ENCODE assay signal across 24 mouse cellular contexts in genomic region chr11:83572834-83573233, GRCm38 (mm10). TPM values are rescaled to one million over a fixed set of nuclear protein-coding genes. Genes with fewer than 3 reads are reported as not detected.
DNase-seq lines count a peak whose midpoint lies in the region; ATAC-seq and TF ChIP-seq lines count a peak whose summit lies in the region.
"Had no signal": no experiment of that assay in that cellular context is flagged by ENCODE, and none has a peak within 500 bp of the region (broad histone marks: within the 10 kb centered on the region; RNA-seq: fewer than 3 reads in every experiment).

No protein-coding gene starts in this region.

- no peak overlapping the region for H3K4me3 ChIP-seq in limb, embryonic 11.5 days (ENCODE audit: low read depth, low read length)
- no peak overlapping the region for H3K4me3 ChIP-seq in limb, embryonic 10.5 days
- H3K4me3 ChIP-seq in bone marrow, adult 2 months (replicated peaks; ENCODE audit: control insufficient read depth, low read depth, low read length), result no peak overlapping the region
- no peak overlapping the region for H3K4me3 ChIP-seq in intestine, postnatal 0 days (ENCODE audit: low read depth, low read length)
- H3K4me3 ChIP-seq: embryonic facial prominence, embryonic 10.5 days; forebrain, embryonic 13.5 days; heart, adult 2 months; heart, embryonic 15.5 days; hindbrain, embryonic 13.5 days had no signal

- DNase-seq in limb, embryonic 11.5 days (ENCODE audit: low spot score), result peak; percentile 26
- DNase-seq in limb, embryonic 10.5 days (ENCODE audit: low spot score), result no peak
- no peak for DNase-seq in left cerebral cortex, adult 18-20 months (ENCODE audit: low spot score in 2 of 2)
- no peak for DNase-seq in adipocyte (ENCODE audit: low spot score)
- DNase-seq in cerebellum, adult 9-11 months, result no peak
- DNase-seq: cerebellum, adult 18-20 months; cerebellum, postnatal 10 days; gastrocnemius, postnatal 36 days had no signal

- no peak for TF ChIP-seq POLR2A in bone marrow, adult 2 months (IDR thresholded peaks at IDR 0.05; ENCODE audit: borderline replicate concordance, control insufficient read depth, low read depth, low read length)

- no peaks in the 10 kb centered on the region for H3K27me3 ChIP-seq in limb, embryonic 11.5 days (ENCODE audit: control insufficient read depth, insufficient read depth, low read length)
- H3K27me3 ChIP-seq in limb, embryonic 10.5 days (ENCODE audit: low read depth, poor library complexity, severe bottlenecking), result no peaks in the 10 kb centered on the region
- no peaks in the 10 kb centered on the region for H3K27me3 ChIP-seq in intestine, postnatal 0 days (replicated peaks; ENCODE audit: control insufficient read depth, insufficient read depth, low read length)
- H3K27me3 ChIP-seq: heart, embryonic 15.5 days; hindbrain, embryonic 13.5 days had no signal

- H3K4me1 ChIP-seq in limb, embryonic 11.5 days (ENCODE audit: control insufficient read depth, insufficient read depth, low read length), result no peaks in the 10 kb centered on the region
- H3K4me1 ChIP-seq in limb, embryonic 10.5 days, result 0 out of 2 replicates have a peak, but pooled peaks cover 5% of the 10 kb centered on the region
- peaks cover 18% of the 10 kb centered on the region for H3K4me1 ChIP-seq in bone marrow, adult 2 months (ENCODE audit: control insufficient read depth, insufficient read depth, low read length)
- H3K4me1 ChIP-seq in intestine, postnatal 0 days (replicated peaks; ENCODE audit: control insufficient read depth, insufficient read depth, low read length), result no peaks in the 10 kb centered on the region
- H3K4me1 ChIP-seq: embryonic facial prominence, embryonic 10.5 days; forebrain, embryonic 13.5 days; heart, embryonic 15.5 days; hindbrain, embryonic 13.5 days had no signal

- no peak for TF ChIP-seq CTCF in bone marrow, adult 2 months (IDR thresholded peaks at IDR 0.05; ENCODE audit: control insufficient read depth, insufficient read depth, low read length)
- TF ChIP-seq CTCF in intestine, postnatal 0 days (IDR thresholded peaks at IDR 0.05; ENCODE audit: low read depth), result 0 out of 2 replicates have a peak, but pooled peaks have one; percentile 25

- no peak for ATAC-seq in limb, embryonic 11.5 days (ENCODE audit: insufficient number of reproducible peaks, low FRiP score, low TSS enrichment, low read depth)
- 0 out of 2 replicates have a peak, but pooled peaks have one; percentile 31 for ATAC-seq in intestine, postnatal 0 days
- ATAC-seq: forebrain, embryonic 13.5 days; hindbrain, postnatal 0 days had no signal

- H3K9ac ChIP-seq in limb, embryonic 11.5 days (ENCODE audit: low read length), result no peak overlapping the region
- no peak overlapping the region for H3K9ac ChIP-seq in intestine, postnatal 0 days (ENCODE audit: low read depth, low read length)
- H3K9ac ChIP-seq: forebrain, embryonic 13.5 days; heart, embryonic 15.5 days; hindbrain, embryonic 13.5 days had no signal

- H3K9me3 ChIP-seq in limb, embryonic 11.5 days (ENCODE audit: control insufficient read depth, low read length), result no peaks in the 10 kb centered on the region
- no peaks in the 10 kb centered on the region for H3K9me3 ChIP-seq in limb, embryonic 10.5 days (replicated peaks)
- H3K9me3 ChIP-seq in intestine, postnatal 0 days (ENCODE audit: control insufficient read depth), result no peaks in the 10 kb centered on the region
- H3K9me3 ChIP-seq: embryonic facial prominence, embryonic 10.5 days; forebrain, embryonic 13.5 days; heart, embryonic 15.5 days; hindbrain, embryonic 13.5 days had no signal

- H3K27ac ChIP-seq in limb, embryonic 11.5 days (replicated peaks; ENCODE audit: low read depth, low read length), result no peak overlapping the region
- H3K27ac ChIP-seq in limb, embryonic 10.5 days, result no peak overlapping the region
- peak overlapping the region; percentile 59 for H3K27ac ChIP-seq in bone marrow, adult 2 months (ENCODE audit: control insufficient read depth, insufficient read depth, low read depth, low read length, poor library complexity)
- H3K27ac ChIP-seq in intestine, postnatal 0 days (ENCODE audit: low read depth, low read length), result no peak overlapping the region
- H3K27ac ChIP-seq: embryonic facial prominence, embryonic 10.5 days; forebrain, embryonic 13.5 days; heart, adult 2 months; heart, embryonic 15.5 days; hindbrain, embryonic 13.5 days; hindbrain, postnatal 0 days had no signal

- H3K36me3 ChIP-seq in limb, embryonic 11.5 days (ENCODE audit: control insufficient read depth, insufficient read depth, low read length), result no peaks in the 10 kb centered on the region
- no peaks in the 10 kb centered on the region for H3K36me3 ChIP-seq in limb, embryonic 10.5 days
- no peaks in the 10 kb centered on the region for H3K36me3 ChIP-seq in intestine, postnatal 0 days (ENCODE audit: control insufficient read depth, insufficient read depth)
- H3K36me3 ChIP-seq: embryonic facial prominence, embryonic 10.5 days; heart, embryonic 15.5 days; hindbrain, embryonic 13.5 days had no signal

- 56% methylated on average over 9 of the region's 9 CpGs for WGBS in limb, embryonic 11.5 days
- 67% methylated on average over 9 of the region's 9 CpGs for WGBS in limb, embryonic 10.5 days
- 48% methylated on average over 9 of the region's 9 CpGs for WGBS in bone marrow, adult 2 months
- 35% methylated on average over 9 of the region's 9 CpGs for WGBS in intestine, postnatal 0 days

- H3K4me2 ChIP-seq in limb, embryonic 11.5 days (ENCODE audit: low read depth, severe bottlenecking), result no peak overlapping the region
- H3K4me2 ChIP-seq in intestine, postnatal 0 days (replicated peaks; ENCODE audit: low read depth), result no peak overlapping the region
- H3K4me2 ChIP-seq: forebrain, embryonic 13.5 days; heart, embryonic 11.5 days; heart, embryonic 15.5 days; hindbrain, embryonic 13.5 days had no signal

RNA-seq across cellular contexts. Expression of gene Ccl9, which starts 5.6 kb away (rescaled TPM):
- polyA plus RNA-seq in limb, embryonic 11.5 days (2014; fragmentation: Nextera tagmentation; extraction: Ambion mirVana), result 0.56 and 0.94 TPM in 2 replicates
- polyA plus RNA-seq in limb, embryonic 10.5 days (2016; fragmentation: Nextera tagmentation; extraction: Ambion mirVana), result 0.78 and 1.2 TPM in 2 replicates
- polyA plus RNA-seq in bone marrow, adult 2 months (2011; ENCODE audit: insufficient read depth, insufficient read length, low replicate concordance, missing spikeins), result 8.0 and 17.0 TPM in 2 replicates
- 11.2 and 13.4 TPM in 2 replicates for polyA plus RNA-seq in intestine, postnatal 0 days (2015; fragmentation: Nextera tagmentation; extraction: Ambion mirVana)
- 1 to 10 TPM; 2.7 to 2.8 TPM for total RNA-seq in left cerebral cortex, adult 18-20 months (2021)

RNA-seq across cellular contexts. Expression of gene Ccl6, which starts 20.1 kb away (rescaled TPM):
- polyA plus RNA-seq in limb, embryonic 11.5 days (2014; fragmentation: Nextera tagmentation; extraction: Ambion mirVana), result 0.62 and 1.1 TPM in 2 replicates
- polyA plus RNA-seq in limb, embryonic 10.5 days (2016; fragmentation: Nextera tagmentation; extraction: Ambion mirVana), result 1.3 and 1.6 TPM in 2 replicates
- 88.2 and 218 TPM in 2 replicates for polyA plus RNA-seq in bone marrow, adult 2 months (2011; ENCODE audit: insufficient read depth, insufficient read length, low replicate concordance, missing spikeins)
- 100 and 108 TPM in 2 replicates for polyA plus RNA-seq in intestine, postnatal 0 days (2015; fragmentation: Nextera tagmentation; extraction: Ambion mirVana)
- under 1 TPM; 0.75 to 0.98 TPM for total RNA-seq in left cerebral cortex, adult 18-20 months (2021)
- total RNA-seq: hindbrain, postnatal 0 days had no signal
- polyA plus RNA-seq: C2C12 had no signal

RNA-seq across cellular contexts. Expression of gene Ccl5, which starts 42.5 kb away (rescaled TPM):
- polyA plus RNA-seq in limb, embryonic 11.5 days (2014; fragmentation: Nextera tagmentation; extraction: Ambion mirVana), result not detected in 2 replicates
- polyA plus RNA-seq in limb, embryonic 10.5 days (2016; fragmentation: Nextera tagmentation; extraction: Ambion mirVana), result not detected in 2 replicates
- 7.6 and 22.7 TPM in 2 replicates for polyA plus RNA-seq in bone marrow, adult 2 months (2011; ENCODE audit: insufficient read depth, insufficient read length, low replicate concordance, missing spikeins)
- 1.8 and 2.4 TPM in 2 replicates for polyA plus RNA-seq in intestine, postnatal 0 days (2015; fragmentation: Nextera tagmentation; extraction: Ambion mirVana)
- total RNA-seq in left cerebral cortex, adult 18-20 months (2021), result not detected
- total RNA-seq: gastrocnemius, adult 8-10 months; gastrocnemius, postnatal 36 days; hindbrain, postnatal 0 days had no signal
- polyA plus RNA-seq: embryonic facial prominence, embryonic 10.5 days; forebrain, embryonic 13.5 days; heart, embryonic 11.5 days; hindbrain, embryonic 13.5 days had no signal

RNA-seq across cellular contexts. Expression of gene Heatr9, which starts 50.9 kb away (rescaled TPM):
- not detected in 2 replicates for polyA plus RNA-seq in limb, embryonic 11.5 days (2014; fragmentation: Nextera tagmentation; extraction: Ambion mirVana)
- not detected in 2 replicates for polyA plus RNA-seq in limb, embryonic 10.5 days (2016; fragmentation: Nextera tagmentation; extraction: Ambion mirVana)
- polyA plus RNA-seq in bone marrow, adult 2 months (2011; ENCODE audit: insufficient read depth, insufficient read length, low replicate concordance, missing spikeins), result not detected in 2 replicates
- polyA plus RNA-seq in intestine, postnatal 0 days (2015; fragmentation: Nextera tagmentation; extraction: Ambion mirVana), result not detected in 2 replicates
- total RNA-seq in left cerebral cortex, adult 18-20 months (2021), result not detected
- total RNA-seq: adrenal gland, postnatal 10 days; adrenal gland, postnatal 4 days; gastrocnemius, adult 8-10 months; gastrocnemius, postnatal 36 days; heart, adult 2 months; heart, postnatal 14 days; hematopoietic stem cell, adult 5-6 weeks; hindbrain, postnatal 0 days had no signal
- polyA plus RNA-seq: C2C12; embryonic facial prominence, embryonic 10.5 days; embryonic facial prominence, embryonic 14.5 days; forebrain, embryonic 13.5 days; heart, adult 2 months; heart, embryonic 11.5 days; heart, embryonic 15.5 days; hindbrain, embryonic 13.5 days; hindbrain, postnatal 0 days had no signal

Comparison
In these comparisons a context has a peak if more than half of its experiments do, and no peak if none do; other contexts are left out.
1. RNA of gene Ccl6, which starts 20.1 kb away (polyA plus RNA-seq): 88.2 to 218 TPM in bone marrow, adult 2 months and 100 to 108 TPM in intestine, postnatal 0 days; 1.3 to 1.6 TPM in limb, embryonic 10.5 days and 0.62 to 1.1 TPM in limb, embryonic 11.5 days; every median in the first group is over 10 times any median in the second.